Mouse (Mus musculus) forebrain, embryonic 13.5 days (tissue): ENCODE measurements around the gene Atp6v0e2. TPM values are rescaled to one million over a fixed set of nuclear protein-coding genes. Genes with fewer than 3 reads are reported as not detected.
"Not testable (repeated sequence)": the region's sequence is repeated elsewhere in the genome, so short reads cannot be mapped to it uniquely, and the experiment has no call there.

Experiments used
- ATAC-seq: fragments of 200-750 bp; cut with Nextera tagmentation; 2 replicates; pipeline ENCODE4 v1.8.0; 2017
- H3K27ac ChIP-seq: fragments of 300-500 bp; sonication (generic); 2 replicates; pipeline ENCODE4 v1.5.1; 2015; ENCODE audit warnings: inconsistent platforms, mild to moderate bottlenecking, moderate library complexity
- H3K27me3 ChIP-seq: fragments of 300-500 bp; sonication (generic); 2 replicates; pipeline ENCODE4 v1.6.1; 2015; ENCODE audit warnings: mild to moderate bottlenecking, inconsistent platforms
- H3K36me3 ChIP-seq: fragments of 300-500 bp; sonication (generic); 2 replicates; pipeline ENCODE4 v1.6.1; 2015; ENCODE audit warnings: mild to moderate bottlenecking, inconsistent platforms; ENCODE audit not compliant: poor library complexity, severe bottlenecking
- H3K4me1 ChIP-seq: fragments of 300-500 bp; sonication (generic); 2 replicates; pipeline ENCODE4 v1.6.1; 2015; ENCODE audit warnings: inconsistent platforms
- H3K4me2 ChIP-seq: fragments of 300-500 bp; sonication (generic); 2 replicates; pipeline ENCODE4 v1.6.1; 2015; ENCODE audit warnings: inconsistent platforms, mild to moderate bottlenecking, moderate library complexity
- H3K4me3 ChIP-seq: fragments of 300-500 bp; sonication (generic); 2 replicates; pipeline ENCODE4 v1.5.1; 2015; ENCODE audit warnings: mild to moderate bottlenecking, inconsistent platforms
- H3K9ac ChIP-seq: fragments of 300-500 bp; sonication (generic); 2 replicates; pipeline ENCODE4 v1.6.1; 2015; ENCODE audit warnings: mild to moderate bottlenecking, inconsistent platforms
- H3K9me3 ChIP-seq: fragments of 300-500 bp; sonication (generic); replicated peaks from 2 replicates; pipeline ENCODE4 v1.6.1; 2016; ENCODE audit warnings: inconsistent platforms
- WGBS: fragments of 180-500 bp; shearing (Covaris S2); methylation state at CpG from one replicate; pipeline ENCODE4 v1.1.7; 2015; 5-methylcytosine and 5-hydroxymethylcytosine counted together
- polyA plus RNA-seq: library from polyadenylated mRNA; unstranded; fragments of >200 nt; fragmentation: Nextera tagmentation; extraction: Ambion mirVana; gene quantifications from 2 replicates; pipeline ENCODE4 v1.2.1, GENCODE M21; 2015

The Atp6v0e2 gene
- polyA plus RNA-seq, 1 experiment from 2014 or later, result 122 TPM

- not testable (repeated sequence) for H3K9me3 ChIP-seq, H3K27ac ChIP-seq, H3K9ac ChIP-seq, H3K4me2 ChIP-seq, H3K27me3 ChIP-seq, H3K4me3 ChIP-seq, H3K4me1 ChIP-seq, ATAC-seq
- 96% methylated on average over 12 of the region's 16 CpGs for WGBS
- H3K36me3 ChIP-seq, result peaks cover 11% of the 10 kb centered on the region; the same call in 1 of the 2 replicates
These were observed 12.5 kb upstream of the Atp6v0e2 start for GRCm38 (mm10) chr6:48524882-48525281.

GRCm38 (mm10) chr6:48527901-48528300 lies 9.5 kb upstream of the Atp6v0e2 start:
- H3K4me2 ChIP-seq, result no peak overlapping the region
- WGBS, result 75% methylated on average over 9 of the region's 9 CpGs
- H3K4me1 ChIP-seq, result no peaks in the 10 kb centered on the region
- no peak for ATAC-seq
- H3K27me3 ChIP-seq, result no peaks in the 10 kb centered on the region
- no peak overlapping the region for H3K9ac ChIP-seq
- no peak overlapping the region for H3K27ac ChIP-seq
- H3K4me3 ChIP-seq, result no peak overlapping the region
- H3K36me3 ChIP-seq, result peaks cover 23% of the 10 kb centered on the region
- no peaks in the 10 kb centered on the region for H3K9me3 ChIP-seq

GRCm38 (mm10) chr6:48529261-48529660 lies 8.2 kb upstream of the Atp6v0e2 start:
- H3K9ac ChIP-seq, result no peak overlapping the region
- no peak overlapping the region for H3K4me3 ChIP-seq
- H3K27me3 ChIP-seq, result no peaks in the 10 kb centered on the region
- no peak for ATAC-seq
- H3K4me2 ChIP-seq, result no peak overlapping the region
- H3K27ac ChIP-seq, result no peak overlapping the region
- H3K9me3 ChIP-seq, result no peaks in the 10 kb centered on the region
- peaks cover 23% of the 10 kb centered on the region for H3K36me3 ChIP-seq
- WGBS, result 80% methylated on average over 14 of the region's 14 CpGs
- H3K4me1 ChIP-seq, result no peaks in the 10 kb centered on the region

GRCm38 (mm10) chr6:48529871-48530440 lies 7.5 kb upstream of the Atp6v0e2 start:
- H3K36me3 ChIP-seq, result peaks cover 23% of the 10 kb centered on the region

GRCm38 (mm10) chr6:48530862-48531261 lies 6.6 kb upstream of the Atp6v0e2 start:
- Histone ChIP-seq H3K4me3 (no peak overlapping the region), H3K36me3 (peaks cover 18% of the 10 kb centered on the region), H3K9ac (no peak overlapping the region), H3K4me2 (no peak overlapping the region), H3K9me3 (no peaks in the 10 kb centered on the region), H3K27me3 (no peaks in the 10 kb centered on the region), H3K4me1 (no peaks in the 10 kb centered on the region), H3K27ac (no peak overlapping the region)
- WGBS, result 81% methylated on average over 2 of the region's 2 CpGs
- ATAC-seq, result no peak

More at GRCm38 (mm10) chr6:48529871-48530440, 7.5 kb upstream of the Atp6v0e2 start:
- Histone ChIP-seq H3K4me2 (no peak overlapping the region), H3K27me3 (no peaks in the 10 kb centered on the region), H3K4me3 (no peak overlapping the region), H3K27ac (no peak overlapping the region), H3K4me1 (no peaks in the 10 kb centered on the region), H3K9ac (no peak overlapping the region), H3K9me3 (no peaks in the 10 kb centered on the region)
- WGBS, result 87% methylated on average over 16 of the region's 16 CpGs
- ATAC-seq, result no peak

GRCm38 (mm10) chr6:48533475-48533874 lies 3.9 kb upstream of the Atp6v0e2 start:
- H3K4me2 ChIP-seq, result no peak overlapping the region
- H3K27ac ChIP-seq, result no peak overlapping the region
- no peak for ATAC-seq
- H3K36me3 ChIP-seq, result peaks cover 18% of the 10 kb centered on the region
- no peaks in the 10 kb centered on the region for H3K9me3 ChIP-seq
- no peak overlapping the region for H3K9ac ChIP-seq
- no peaks in the 10 kb centered on the region for H3K27me3 ChIP-seq
- peaks cover 18% of the 10 kb centered on the region for H3K4me1 ChIP-seq
- no peak overlapping the region for H3K4me3 ChIP-seq
- 78% methylated on average over 2 of the region's 2 CpGs for WGBS

- 87% methylated on average over 8 of the region's 8 CpGs for WGBS
These were observed 2.5 kb upstream of the Atp6v0e2 start for GRCm38 (mm10) chr6:48534913-48535312.

GRCm38 (mm10) chr6:48536091-48536490 lies 1.3 kb upstream of the Atp6v0e2 start:
- Histone ChIP-seq H3K4me1 (peaks cover 27% of the 10 kb centered on the region), H3K9me3 (no peaks in the 10 kb centered on the region), H3K27me3 (no peaks in the 10 kb centered on the region), H3K9ac (no peak overlapping the region; the same call in 1 of the 2 replicates), H3K4me2 (0 out of 2 replicates have a peak overlapping the region, but pooled peaks have one; percentile 96), H3K4me3 (no peak overlapping the region), H3K27ac (no peak overlapping the region), H3K36me3 (peaks cover 26% of the 10 kb centered on the region)
- WGBS, result 64% methylated on average over 4 of the region's 4 CpGs
- ATAC-seq, result no peak

More at GRCm38 (mm10) chr6:48534913-48535312, 2.5 kb upstream of the Atp6v0e2 start:
- no peak overlapping the region for H3K4me3 ChIP-seq
- H3K4me1 ChIP-seq, result peaks cover 27% of the 10 kb centered on the region
- no peak overlapping the region for H3K27ac ChIP-seq
- no peaks in the 10 kb centered on the region for H3K27me3 ChIP-seq
- H3K4me2 ChIP-seq, result no peak overlapping the region
- no peaks in the 10 kb centered on the region for H3K9me3 ChIP-seq
- H3K9ac ChIP-seq, result no peak overlapping the region
- H3K36me3 ChIP-seq, result peaks cover 14% of the 10 kb centered on the region; the same call in 1 of the 2 replicates
- ATAC-seq, result no peak

GRCm38 (mm10) chr6:48538841-48539737 lies 1.7 kb downstream of the Atp6v0e2 start:
- 80% methylated on average over 5 of the region's 5 CpGs for WGBS
- Histone ChIP-seq H3K27ac (no peak overlapping the region), H3K4me1 (peaks cover 27% of the 10 kb centered on the region), H3K4me3 (peak overlapping the region; percentile 77), H3K4me2 (peak overlapping the region; percentile 96), H3K9me3 (no peaks in the 10 kb centered on the region), H3K36me3 (peaks cover 27% of the 10 kb centered on the region), H3K27me3 (no peaks in the 10 kb centered on the region), H3K9ac (peak overlapping the region; percentile 93)
- ATAC-seq, result no peak

GRCm38 (mm10) chr6:48539860-48540259 lies 2.4 kb downstream of the Atp6v0e2 start:
- H3K9ac ChIP-seq, result no peak overlapping the region
- 77% methylated on average over 5 of the region's 5 CpGs for WGBS
- ATAC-seq, result no peak

GRCm38 (mm10) chr6:48540721-48541120 lies 3.3 kb downstream of the Atp6v0e2 start:
- H3K4me3 ChIP-seq, result no peak overlapping the region
- WGBS, result 83% methylated on average over 3 of the region's 3 CpGs
- no peaks in the 10 kb centered on the region for H3K27me3 ChIP-seq
- ATAC-seq, result no peak
- H3K36me3 ChIP-seq, result peaks cover 27% of the 10 kb centered on the region
- H3K4me2 ChIP-seq, result no peak overlapping the region
- no peak overlapping the region for H3K9ac ChIP-seq
- H3K4me1 ChIP-seq, result peaks cover 27% of the 10 kb centered on the region
- H3K27ac ChIP-seq, result no peak overlapping the region
- no peaks in the 10 kb centered on the region for H3K9me3 ChIP-seq

More at GRCm38 (mm10) chr6:48539860-48540259, 2.4 kb downstream of the Atp6v0e2 start:
- Histone ChIP-seq H3K4me2 (no peak overlapping the region), H3K27ac (no peak overlapping the region), H3K4me1 (peaks cover 27% of the 10 kb centered on the region), H3K27me3 (no peaks in the 10 kb centered on the region), H3K9me3 (no peaks in the 10 kb centered on the region), H3K36me3 (peaks cover 27% of the 10 kb centered on the region), H3K4me3 (no peak overlapping the region)
